Mouse (Mus musculus): Measurements from ENCODE around the gene Adamts8.

DNA sequence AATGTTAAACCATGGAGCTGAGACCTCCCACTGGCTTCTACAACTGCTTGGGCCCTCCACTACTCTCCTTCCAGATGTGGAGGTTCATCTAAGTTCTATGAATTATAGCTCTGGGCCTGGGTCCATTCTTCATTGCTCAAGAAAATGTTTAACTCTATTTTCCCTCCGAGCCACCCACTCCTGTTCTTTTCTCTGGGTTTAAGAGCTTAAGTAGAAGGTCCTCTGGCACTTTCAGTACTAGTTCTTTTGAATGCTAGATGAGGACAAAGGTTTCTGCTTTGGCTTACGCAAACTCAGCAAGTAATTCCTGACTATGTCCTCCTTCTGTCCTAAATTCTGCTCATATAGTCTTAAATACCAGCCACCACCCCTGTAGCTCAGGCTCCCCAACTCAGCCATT, 13.6 kb upstream of the Adamts8 start:
- no peak for TF ChIP-seq EP300 (IDR thresholded peaks at IDR 0.05; ENCODE audit: insufficient read depth, low read depth, low read length)
- TF ChIP-seq CTCF (IDR thresholded peaks at IDR 0.05), result no peak
- no peak for TF ChIP-seq POLR2A (IDR thresholded peaks at IDR 0.05; ENCODE audit: insufficient read depth, low read depth, low read length)

All from heart, adult 2 months (tissue).